Mouse (Mus musculus): Measurements from ENCODE around the gene Misp.

Gene Misp

DNA sequence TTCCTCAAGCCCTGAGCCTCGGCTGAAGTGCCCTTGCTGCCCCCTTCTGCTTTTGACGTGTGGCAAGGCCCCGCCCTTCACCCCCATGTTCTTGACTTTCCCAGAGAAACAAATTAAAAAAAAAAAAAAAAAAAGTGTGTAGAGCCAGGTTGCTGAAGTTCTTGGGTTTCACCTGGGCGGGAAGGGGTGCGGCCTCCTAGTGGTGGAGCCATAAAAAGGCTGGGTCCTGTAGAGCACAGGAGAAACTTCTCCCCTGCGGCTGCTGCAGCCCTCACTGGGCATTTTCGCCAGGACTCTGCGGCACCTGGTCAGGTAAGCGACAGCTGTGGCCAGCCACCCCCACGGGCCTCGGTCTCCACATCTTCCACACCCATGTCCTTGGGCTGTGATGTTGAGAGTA lies at the start of gene Misp:
Gene Misp, plus strand, starts transcription at position 208 of the 400 bp plus-strand sequence.
- DNase-seq = no peak

DNA sequence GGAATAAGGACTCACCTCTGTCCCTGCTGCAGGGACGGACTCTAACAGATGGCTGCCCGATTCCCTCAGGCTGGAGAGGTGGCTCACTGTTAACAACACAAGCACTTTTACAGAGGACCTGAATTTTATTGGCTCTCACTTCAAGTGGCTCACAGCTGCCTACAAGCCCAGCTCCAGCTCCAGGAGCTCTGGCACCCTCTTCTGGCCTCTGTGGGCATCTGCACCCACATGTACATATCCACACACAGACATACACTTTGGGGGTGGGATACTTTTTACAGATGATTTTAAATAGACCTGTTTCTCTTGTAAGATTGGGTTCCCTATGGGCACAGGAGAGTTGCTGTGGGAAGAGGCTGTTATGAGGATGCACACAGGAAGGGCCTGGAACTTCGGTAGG lies 48.5 kb upstream of the Misp start:
- no peak for DNase-seq

DNA sequence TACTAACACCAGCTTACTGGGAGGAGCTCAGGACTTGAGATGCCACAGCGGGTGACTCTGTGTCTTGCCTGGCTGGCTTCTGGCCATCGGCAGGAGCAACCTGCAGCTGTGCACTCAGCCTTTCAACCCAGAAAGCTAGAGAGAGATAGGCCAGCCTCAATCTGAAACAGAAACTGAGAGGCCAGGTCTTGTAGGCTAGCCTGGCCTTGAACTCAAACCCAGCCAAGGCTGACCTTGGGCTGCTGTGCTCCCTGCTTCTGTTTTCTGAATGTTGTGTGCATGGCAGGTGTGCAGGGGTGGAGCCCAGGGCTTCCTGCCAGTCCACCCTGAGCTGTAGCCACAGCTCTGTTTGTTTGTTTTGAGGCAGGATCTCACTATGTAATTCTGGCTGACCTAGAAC lies 47.6 kb upstream of the Misp start:
- DNase-seq = no peak

DNA sequence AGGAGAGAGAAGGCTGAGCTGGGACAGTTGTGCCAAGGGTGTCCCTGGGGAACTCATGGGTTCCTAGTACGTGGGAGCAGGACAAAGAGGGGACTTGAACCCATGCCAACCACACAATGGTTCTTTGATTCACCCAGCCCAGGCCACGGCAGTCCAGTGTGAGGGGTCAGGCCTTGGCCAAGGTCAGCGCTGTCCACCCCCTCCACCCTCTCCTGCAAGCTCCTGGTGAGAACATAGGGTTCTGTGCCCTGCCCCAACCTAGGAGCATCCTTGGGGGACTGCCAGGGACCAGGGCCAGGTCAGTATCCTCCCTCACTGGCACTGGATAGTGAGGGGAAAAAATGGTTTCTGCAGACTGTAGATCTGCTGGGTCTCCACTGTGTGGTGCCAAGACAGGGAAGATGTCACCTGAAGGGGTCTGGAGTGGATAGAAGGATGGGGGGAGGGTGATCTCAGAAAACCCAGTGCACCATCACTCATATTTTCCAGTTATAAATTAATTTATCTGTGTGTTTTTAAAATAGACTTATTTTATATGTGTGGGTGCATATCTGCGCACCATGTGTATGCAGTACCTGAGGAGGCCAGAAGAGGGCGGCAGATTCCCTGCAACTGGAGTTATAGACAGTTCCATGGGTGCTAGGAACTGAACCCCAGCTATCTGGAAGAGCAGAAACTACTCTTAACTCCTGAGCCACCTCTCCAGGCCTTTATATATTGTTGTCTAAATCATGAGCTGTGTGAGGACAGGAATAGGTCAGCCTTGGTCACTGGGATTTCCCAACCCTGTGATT lies 46.1 kb upstream of the Misp start:
- peak in 1 of 2 experiments; percentile 7 for DNase-seq

DNA sequence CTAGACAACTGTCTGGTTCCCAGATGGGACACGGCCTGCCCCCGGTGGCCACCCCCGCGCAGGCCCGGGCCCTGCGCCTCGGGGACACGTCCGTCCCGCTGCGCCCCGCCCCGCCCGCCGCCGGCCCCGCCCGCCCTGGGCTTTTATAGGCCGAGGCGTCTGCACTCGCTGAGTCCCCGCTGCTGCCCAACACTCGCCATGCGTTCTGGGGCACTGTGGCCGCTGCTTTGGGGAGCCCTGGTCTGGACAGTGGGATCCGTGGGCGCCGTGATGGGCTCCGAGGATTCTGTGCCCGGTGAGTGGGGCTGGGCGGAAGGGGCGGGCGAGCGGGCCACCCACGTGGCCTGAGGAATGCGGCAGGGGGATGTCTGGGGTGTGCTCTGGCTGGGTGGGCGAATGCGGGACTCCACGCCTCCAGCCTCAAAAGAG lies 43.7 kb upstream of the Misp start, which contains the start of gene Fstl3:
Gene Fstl3, plus strand, starts transcription at position 170 of the 429 bp plus-strand sequence.
- no peak for DNase-seq

DNA sequence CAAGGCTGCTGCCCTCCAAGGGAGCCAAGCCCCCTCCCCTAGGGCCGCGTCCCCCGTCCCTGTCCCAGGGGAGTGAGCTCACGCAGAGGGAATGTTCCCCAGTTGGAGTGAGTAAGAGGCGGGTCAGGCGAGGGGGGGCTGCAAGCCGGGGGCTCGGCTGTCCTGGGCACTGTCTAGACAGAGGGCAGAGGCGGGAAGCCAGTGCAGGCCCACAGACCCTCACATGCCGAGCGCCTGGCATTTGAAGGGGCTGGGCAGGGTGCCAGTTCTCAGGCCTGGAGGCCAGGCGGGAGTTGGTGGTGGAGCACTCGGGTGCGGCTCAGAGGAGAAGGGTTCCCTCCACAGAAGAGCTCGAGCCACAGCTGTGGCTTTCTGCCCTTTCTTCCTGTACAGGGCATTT lies 42.8 kb upstream of the Misp start:
- DNase-seq = no peak

DNA sequence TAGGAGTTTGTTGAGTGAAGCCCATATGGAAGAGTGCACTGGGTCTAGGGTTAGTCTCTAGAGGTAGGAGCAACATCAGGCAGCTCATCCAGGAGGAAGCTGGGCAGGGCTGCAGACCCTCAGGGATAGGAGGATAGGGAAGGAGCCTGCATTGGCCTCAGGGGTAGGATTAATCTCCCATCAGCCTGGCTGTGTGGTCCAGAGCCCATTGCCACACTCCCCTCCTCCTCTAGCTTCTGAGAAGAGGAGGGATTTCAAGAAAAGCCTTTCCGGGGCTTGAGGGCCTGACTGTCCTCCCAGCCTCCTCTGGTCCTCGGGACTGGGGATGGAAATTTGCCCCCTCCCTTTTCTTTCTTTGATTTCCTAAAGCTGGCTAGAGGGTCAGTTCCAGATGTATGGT lies 41.6 kb upstream of the Misp start:
- no peak for DNase-seq

DNA sequence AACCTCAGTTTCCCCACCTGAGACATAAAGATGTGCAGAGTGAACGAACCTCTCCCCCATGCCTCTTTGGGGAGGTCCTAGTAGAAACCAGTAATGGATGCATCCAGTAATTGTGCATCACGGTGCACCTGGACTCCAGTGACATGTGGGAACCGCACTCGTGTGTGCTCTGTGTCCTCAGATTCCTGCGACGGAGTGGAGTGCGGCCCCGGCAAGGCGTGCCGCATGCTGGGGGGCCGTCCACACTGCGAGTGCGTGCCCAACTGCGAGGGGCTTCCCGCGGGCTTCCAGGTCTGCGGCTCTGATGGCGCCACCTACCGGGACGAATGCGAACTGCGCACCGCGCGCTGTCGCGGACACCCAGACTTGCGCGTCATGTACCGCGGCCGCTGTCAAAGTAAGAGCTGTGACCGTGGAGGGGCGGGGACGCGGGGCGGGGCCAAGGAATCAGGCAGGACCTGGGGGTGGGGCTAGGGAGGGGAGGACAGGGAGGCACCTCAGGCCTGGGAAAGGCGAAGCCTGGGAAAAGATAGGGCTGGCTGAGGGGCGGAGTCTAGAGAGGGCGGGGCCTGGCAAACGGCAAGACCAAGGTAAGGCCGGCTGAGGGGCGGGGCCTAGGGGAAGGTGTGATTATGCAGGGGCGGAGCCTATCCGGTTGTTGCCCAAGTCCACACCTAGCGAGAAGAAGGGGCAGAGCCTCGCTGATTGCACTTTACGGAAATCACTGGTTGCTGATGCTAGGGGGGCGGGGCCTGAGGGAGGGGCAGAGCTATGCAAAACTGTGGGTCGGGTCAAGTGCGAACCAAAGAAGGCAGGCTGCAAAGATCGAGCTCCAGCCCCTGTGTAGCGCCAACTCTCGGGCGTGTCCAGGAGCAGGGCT lies 40.8 kb upstream of the Misp start:
- peak; percentile 92 to 94 for DNase-seq

DNA sequence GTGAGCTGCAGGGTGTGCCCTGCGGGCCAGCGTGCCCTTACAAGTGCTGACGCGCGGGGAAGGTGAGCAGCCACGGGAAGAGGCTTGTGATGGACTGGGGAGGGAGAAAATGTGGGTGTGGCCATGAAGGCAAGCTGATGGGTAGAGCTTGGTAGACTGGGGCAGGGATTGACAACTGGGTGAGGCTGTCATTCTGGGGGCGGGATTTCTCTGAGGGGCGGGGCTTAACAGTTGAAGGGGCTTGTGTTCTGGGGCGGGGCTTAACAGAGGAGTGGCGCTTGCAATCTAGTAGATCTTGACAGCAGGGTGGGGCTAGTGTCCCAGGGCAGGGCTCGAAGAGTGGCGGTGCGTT lies 40.1 kb upstream of the Misp start:
- DNase-seq = peak; percentile 65 to 78

DNA sequence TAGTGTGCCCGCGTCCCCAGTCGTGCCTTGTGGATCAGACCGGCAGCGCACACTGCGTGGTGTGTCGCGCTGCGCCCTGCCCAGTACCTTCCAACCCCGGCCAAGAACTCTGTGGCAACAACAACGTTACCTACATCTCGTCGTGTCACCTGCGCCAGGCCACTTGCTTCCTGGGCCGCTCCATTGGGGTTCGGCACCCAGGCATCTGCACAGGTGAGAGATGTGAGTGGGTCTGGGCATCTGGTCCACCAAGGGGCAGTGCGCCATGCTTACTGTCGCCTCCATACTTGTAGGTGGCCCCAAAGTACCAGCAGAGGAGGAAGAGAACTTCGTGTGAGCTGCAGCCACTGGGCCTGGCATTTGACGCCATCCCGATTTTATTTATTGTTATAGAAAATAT lies 39.6 kb upstream of the Misp start:
- no peak for DNase-seq

DNA sequence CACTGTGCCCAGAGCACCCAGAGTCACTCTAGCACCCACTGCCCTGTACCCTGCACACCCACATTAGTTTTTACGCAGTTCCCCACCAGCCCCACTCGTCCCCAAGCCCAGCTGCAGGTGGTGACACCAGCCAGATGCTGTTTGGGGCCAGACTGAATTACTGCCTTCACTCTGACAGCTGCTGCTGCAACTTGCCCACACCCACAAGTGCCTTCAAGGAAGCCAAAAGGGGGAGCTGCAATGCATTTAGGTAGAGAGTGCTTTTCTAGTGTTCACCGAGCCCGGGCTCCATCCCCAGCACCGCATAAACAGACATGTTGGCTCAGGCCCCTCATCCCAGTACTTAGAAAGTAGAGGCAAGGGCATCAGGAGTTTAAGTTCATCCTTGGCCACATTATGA lies 38.8 kb upstream of the Misp start:
- peak; percentile 55 to 78 for DNase-seq

DNA sequence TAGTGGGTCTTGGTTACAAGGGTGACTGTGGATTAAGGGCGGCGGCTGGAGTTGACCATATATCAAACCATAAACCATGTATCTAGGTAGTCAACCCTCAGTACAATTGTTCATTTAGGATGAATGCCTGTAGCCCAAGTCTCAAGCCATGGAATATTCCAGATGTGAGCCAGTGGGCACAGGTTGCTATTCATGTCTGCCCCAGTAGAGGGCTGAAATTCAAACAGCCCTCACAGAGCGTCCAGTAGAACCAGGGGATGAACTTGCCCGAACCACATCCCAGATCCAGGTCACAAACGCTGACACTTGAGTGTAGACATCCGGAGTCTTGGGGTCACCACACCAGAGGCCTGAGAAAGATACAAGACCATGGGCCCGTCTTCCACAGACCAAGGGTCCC lies 37.7 kb upstream of the Misp start:
- no peak for DNase-seq

DNA sequence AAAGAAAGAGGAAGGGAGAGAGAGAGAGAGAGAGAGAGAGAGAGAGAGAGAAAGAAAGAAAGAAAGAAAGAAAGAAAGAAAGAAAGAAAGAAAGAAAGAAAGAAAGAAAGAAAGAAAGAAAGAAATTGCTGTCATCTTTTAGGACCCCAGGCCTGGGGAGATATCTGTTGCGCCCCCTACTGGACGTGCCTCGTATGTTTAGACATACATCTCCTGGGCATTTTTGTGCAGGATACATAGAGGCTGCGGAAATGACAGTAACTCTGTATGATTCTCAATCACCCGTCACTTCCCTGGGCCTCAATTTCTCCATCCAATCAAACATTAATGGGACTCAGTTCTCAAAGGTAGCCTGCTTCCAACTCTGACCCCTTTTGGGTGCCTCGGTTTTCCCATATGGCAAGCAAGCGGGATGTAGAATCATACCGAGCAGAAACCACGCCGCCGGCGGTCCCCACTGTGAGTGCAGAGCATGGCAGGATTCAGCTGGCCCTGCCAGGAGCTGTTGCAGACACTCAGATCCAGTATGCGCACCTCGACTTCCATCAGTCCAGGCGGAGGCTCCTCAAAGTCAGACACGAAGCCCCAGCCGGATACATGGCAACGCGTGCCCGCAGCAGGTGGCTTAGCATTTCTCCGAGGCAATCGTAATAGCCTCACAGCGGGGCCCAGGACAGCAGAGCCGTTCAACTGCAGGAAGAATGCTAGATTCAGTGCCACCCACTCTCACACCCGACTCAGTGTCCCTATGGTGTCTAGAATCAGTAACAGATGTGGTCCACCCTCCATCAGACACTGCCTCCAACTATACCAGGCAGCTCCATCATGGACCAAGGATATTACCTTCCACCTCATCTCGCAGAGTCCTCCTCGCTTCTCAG lies 36.6 kb upstream of the Misp start:
- peak; percentile 48 to 50 for DNase-seq

DNA sequence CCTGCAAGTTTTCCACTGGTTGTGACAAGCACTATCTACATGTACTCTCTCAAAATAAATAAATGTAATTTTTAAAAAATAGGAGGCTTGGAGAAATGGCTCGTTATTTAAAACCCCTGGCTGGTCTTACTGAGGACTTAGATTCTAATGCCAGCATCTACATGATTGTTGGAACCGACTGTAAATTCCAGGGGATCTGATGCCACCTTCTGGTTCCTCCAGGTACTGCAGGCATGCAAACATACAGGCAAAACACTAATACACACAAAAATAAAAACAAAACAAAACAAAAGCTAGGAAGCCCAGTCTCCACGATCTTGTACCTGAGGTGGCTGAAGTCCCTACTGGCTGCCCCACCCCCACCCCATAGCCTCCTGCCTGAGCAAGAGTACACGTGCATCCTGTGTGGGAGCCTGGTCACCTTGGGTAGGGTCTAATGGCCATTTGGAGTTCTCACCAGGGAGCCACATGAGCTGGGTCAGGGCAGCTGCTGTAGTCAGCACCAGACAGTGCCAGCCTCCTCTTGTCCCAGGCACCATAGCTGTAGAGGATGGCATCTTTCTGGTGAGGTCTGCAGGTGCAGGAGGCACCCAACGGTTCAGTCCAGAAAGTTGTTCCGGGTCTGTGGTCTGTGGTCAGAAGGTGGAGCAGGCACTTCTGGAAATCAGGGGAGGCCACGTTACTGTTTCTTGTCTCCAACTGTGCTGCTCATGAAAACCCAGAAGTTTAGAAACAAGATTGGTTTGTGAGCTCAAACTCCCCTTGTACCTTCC lies 32.2 kb upstream of the Misp start:
- peak; percentile 72 to 79 for DNase-seq

DNA sequence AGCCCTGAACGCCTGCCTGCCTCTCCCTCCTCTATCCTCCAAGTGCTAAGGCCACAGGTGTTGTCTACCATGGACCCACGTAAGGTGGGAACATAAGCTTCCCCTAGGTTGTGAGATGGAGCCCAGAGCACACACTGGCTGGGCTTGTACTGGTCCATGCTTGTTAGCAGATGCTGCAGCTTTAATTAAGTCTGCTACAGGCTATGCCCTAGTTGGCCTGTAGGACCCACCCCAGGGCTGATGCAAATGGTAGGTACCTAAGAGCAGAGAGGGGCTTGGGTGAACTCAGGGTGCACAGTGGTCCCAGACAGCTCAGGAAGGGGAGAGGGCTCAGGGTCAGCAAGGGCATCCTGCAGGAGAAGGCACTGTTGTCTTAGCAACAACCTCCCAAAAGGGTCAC lies 31.2 kb upstream of the Misp start:
- no peak for DNase-seq

DNA sequence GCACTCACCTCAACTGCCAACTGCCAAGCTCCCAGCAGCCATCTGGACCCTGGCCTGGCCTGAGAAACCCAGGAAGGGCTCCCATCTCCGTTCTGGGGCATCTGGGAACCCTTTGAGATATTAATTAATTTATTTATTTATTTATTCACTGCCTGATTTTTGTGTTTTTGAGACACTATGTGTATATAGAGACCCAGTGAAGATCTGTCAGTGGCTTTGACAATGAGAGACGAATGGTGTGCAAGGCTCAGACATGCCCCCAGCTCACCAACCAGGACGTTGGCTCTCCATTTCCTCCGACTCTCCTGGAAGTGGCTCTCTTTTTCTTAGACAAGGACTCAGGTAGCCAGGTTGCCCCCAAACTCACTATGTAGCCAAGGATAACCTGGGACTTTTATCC lies 29.9 kb upstream of the Misp start, which contains the start of gene Prss57:
Gene Prss57, minus strand, starts transcription at position 101 of the 400 bp plus-strand sequence.
- no peak for DNase-seq

DNA sequence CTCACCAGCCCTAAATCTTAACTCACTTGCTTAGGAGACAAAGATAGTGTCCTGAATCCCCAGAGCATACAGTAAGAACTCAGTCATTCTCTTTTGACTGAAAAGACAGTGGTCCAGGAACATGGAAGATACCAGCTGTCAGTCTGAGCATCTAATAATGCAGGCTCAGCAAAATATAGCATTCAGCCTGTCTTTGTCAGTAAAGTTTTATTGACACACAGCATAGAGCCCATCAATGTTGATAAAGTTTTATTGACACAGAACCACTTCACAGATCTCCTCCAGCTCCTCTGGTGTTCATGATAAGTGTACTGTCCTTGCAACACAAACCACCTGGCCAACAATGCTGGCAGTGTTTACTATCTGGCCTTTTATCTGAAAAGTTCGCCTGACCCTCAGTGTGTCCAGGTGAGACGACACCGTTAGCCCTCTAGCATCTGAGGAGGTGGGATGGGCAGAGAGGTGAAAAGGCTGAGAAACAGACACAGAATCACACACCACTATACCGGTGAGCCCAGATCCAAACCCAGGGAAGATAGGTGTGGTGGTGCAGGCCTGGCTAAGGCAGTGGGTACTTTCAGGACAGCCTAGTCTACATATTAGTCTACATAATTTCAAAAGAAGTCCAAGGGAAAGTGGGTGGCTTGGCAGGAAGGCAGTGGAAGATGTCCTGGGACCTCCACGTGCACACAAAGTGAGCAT lies 28.3 kb upstream of the Misp start:
- DNase-seq = no peak

DNA sequence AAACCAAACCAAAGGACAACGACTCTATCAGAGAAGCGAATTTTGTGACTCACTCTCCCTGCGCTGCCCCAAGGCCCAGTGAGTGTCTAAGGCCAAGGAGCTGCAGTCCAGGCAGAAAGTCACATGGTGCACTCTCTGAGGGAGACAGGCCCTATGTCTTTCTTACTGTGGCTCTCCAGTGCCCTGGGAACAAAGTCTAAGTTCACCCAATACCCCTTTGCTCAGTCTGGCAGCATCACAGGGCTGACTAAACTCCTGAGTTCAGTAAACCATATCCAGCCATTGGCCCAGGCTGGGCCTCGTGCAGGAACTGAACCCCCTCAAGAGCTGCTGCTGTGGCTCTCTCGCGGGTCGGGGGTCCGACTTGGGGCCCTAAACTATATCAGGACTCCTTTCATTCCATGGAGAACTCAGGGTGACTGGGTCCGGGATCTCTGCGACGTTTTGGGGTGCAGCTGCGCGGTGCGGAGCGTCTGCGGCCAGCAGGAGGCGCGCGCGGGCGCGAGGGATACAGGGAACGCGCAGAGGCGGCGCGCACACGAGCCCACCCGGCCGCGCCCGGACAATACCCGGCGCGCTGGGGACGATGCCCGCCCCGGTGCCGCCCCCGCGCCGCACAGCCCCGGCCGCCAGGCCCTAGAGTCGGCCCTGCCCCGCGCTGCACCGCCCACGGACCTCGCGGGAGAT lies 27.6 kb upstream of the Misp start, which contains the start of gene Palm:
Gene Palm, plus strand, starts transcription at position 522 of the 687 bp plus-strand sequence.
- peak; percentile 80 to 83 for DNase-seq

DNA sequence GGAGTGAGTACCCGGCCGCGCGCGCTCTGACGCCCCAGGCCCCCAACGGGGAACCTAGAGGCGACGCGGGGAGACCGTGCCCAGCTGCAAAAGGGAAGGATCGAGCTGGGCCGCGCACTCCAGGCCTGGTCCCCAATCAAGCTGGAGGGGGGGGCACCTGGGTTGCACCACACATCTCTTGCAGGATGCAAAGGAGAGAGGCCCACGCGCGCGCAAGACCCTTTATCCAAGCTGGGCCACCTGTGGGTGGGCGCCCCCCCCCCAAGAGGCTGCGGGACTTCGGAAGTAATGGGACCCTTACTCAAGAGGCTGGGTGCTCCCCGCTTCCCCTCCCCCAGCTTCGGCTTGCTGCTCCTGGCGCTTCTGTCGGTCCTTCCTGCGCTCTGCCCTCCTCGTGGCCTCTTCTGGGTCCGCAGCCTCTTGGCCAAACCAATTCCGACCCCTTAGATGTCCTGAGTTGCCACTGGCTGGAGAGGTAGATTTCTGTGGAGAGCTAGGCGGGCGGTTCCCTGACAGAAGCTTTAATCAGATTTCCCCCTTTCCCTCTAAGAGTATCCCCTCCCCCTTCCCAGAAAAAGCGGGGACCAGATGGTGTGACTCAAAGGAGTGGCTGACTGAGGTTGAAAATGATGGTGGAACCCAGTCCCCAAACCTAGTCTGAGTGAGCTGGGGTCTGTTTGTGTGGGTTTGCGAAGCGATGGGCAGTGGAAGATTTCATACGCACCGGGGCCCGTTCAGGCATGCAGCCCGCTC lies 26.9 kb upstream of the Misp start:
- no peak for DNase-seq

DNA sequence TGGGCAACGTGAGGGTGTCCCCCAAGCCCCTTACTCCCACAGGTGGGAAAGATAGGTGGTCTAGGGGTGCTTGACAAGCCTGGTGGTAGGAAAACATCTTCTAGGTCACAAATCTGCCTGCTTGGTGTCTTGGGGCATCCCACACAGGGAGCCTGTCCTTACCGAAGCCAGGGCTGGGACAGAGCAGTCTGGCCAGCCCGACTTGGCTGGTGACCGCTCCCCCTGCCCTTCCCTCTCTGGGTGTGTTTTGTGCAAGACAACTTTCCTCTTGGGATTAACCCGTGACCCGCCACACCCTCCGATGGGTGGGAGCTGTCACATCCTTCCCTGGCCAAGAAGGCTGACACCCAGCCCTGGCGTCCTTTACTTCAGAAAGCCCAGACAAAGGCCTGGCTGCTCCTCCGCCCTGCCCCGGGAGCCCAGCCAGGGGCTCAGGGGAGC lies 26.3 kb upstream of the Misp start:
- no peak for DNase-seq

Data from thymus, postnatal 36 days (tissue).